ENCODE assay signal across 14 mouse cellular contexts in genomic region chr19:18660466-18660865, GRCm38 (mm10).
"Had no signal": no experiment of that assay in that cellular context is flagged by ENCODE, and none has a peak within 500 bp of the region (broad histone marks: within the 10 kb centered on the region; RNA-seq: fewer than 3 reads in every experiment).

No protein-coding gene starts in this region.

- H3K9ac ChIP-seq: lung, embryonic 14.5 days; midbrain, embryonic 12.5 days; neural tube, embryonic 12.5 days had no signal

- H3K9me3 ChIP-seq: midbrain, embryonic 10.5 days; midbrain, embryonic 12.5 days; neural tube, embryonic 12.5 days had no signal

- H3K4me1 ChIP-seq: midbrain, embryonic 10.5 days; midbrain, embryonic 12.5 days; neural tube, embryonic 12.5 days had no signal

- ATAC-seq: midbrain, embryonic 16.5 days had no signal

- H3K4me3 ChIP-seq: midbrain, embryonic 10.5 days; midbrain, embryonic 12.5 days; neural tube, embryonic 12.5 days had no signal

- H3K27me3 ChIP-seq: midbrain, embryonic 12.5 days; neural tube, embryonic 12.5 days had no signal

- H3K4me2 ChIP-seq: lung, embryonic 14.5 days; midbrain, embryonic 12.5 days; neural tube, embryonic 12.5 days had no signal

- H3K36me3 ChIP-seq: midbrain, embryonic 10.5 days; midbrain, embryonic 12.5 days; neural tube, embryonic 12.5 days had no signal

- H3K27ac ChIP-seq: midbrain, embryonic 10.5 days; midbrain, embryonic 12.5 days; neural tube, embryonic 12.5 days had no signal

- DNase-seq: lung, adult 18-20 months; lung, embryonic 14.5 days; lung, postnatal 10 days; lung, postnatal 4 days; midbrain, embryonic 14.5 days; right cerebral cortex, postnatal 14 days; spleen, adult 18-20 months; thymus, adult 18-20 months; thymus, postnatal 14 days; thymus, postnatal 36 days had no signal
